Mouse (Mus musculus): ENCODE measurements around the gene Rapgef1. TPM values are rescaled to one million over a fixed set of nuclear protein-coding genes. Genes with fewer than 3 reads are reported as not detected.
"Not testable (repeated sequence)": the region's sequence is repeated elsewhere in the genome, so short reads cannot be mapped to it uniquely, and the experiment has no call there.

The Rapgef1 gene
- polyA plus RNA-seq, 1 experiment from 2014 or later: 17.2 TPM

DNA sequence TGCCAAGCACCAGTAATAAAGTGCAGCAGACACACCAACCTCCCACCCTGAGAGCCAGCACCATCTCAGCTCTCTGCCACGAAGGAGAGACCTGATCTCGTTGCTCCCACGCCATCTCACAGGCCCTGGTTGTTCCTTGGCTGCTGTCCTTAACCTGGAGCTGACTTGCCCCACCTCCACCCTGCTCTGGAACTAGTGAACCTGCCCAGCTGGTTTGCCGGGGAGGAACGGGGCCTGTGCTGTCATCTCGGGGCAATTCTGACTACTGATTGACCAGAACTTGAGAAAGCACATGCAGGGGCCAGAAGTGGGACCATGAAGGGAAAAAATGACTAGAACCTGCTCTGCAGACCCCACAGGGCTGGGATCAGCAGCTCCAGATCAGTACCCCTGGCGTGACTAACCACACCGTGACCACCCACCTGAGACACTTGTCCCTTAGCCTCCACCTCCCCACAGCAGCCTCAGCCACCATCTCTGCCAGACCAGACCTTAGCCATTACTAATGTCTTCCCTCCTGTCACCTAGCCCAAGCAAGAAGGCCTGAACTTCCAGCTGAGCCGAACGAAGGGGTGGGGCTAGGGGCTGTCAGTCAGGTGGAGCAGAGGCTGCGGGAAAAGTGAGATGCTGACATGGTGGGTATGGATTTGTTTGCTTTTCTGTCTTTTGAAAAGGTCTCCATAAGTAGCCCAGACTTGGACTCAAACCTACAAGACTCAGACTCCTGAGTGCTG is 148.6 kb downstream of the Rapgef1 start:
- DNase-seq (ENCODE audit: low spot score): no peak
- H3K9me3 ChIP-seq (replicated peaks): no peaks in the 10 kb centered on the region
- H3K4me3 ChIP-seq: no peak overlapping the region
- H3K27me3 ChIP-seq (ENCODE audit: low read depth, poor library complexity, severe bottlenecking): no peaks in the 10 kb centered on the region
- H3K4me1 ChIP-seq: no peaks in the 10 kb centered on the region
- H3K36me3 ChIP-seq: peaks cover 5% of the 10 kb centered on the region
- WGBS: 69% methylated on average over 11 of the region's 11 CpGs
- no peak overlapping the region for H3K27ac ChIP-seq

DNA sequence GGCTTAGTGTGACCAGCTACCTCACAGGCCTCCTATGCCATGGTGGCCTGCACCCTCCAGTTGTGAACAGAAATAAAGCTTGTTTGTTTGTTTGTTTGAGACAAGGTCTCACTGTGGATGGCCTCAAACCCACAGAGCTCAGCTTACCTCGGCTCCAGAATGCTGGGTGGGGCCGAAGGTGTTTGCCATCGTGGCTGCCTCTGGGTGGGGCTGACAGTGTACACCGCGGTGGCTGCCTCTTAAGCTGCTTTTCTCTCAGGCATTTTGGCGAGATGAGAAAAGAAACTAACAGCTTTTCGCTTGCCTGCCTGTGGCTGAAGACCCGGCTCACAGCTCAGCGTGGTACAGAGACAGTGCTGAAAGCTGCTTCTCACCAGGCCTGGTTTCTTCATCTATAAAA is 149.4 kb downstream of the Rapgef1 start:
- no peak overlapping the region for H3K4me3 ChIP-seq
- H3K36me3 ChIP-seq: peaks cover 13% of the 10 kb centered on the region
- DNase-seq (ENCODE audit: low spot score): no peak
- no peak overlapping the region for H3K27ac ChIP-seq
- no peaks in the 10 kb centered on the region for H3K4me1 ChIP-seq
- H3K9me3 ChIP-seq (replicated peaks): no peaks in the 10 kb centered on the region
- WGBS: 63% methylated on average over 9 of the region's 9 CpGs
- no peaks in the 10 kb centered on the region for H3K27me3 ChIP-seq (ENCODE audit: low read depth, poor library complexity, severe bottlenecking)

DNA sequence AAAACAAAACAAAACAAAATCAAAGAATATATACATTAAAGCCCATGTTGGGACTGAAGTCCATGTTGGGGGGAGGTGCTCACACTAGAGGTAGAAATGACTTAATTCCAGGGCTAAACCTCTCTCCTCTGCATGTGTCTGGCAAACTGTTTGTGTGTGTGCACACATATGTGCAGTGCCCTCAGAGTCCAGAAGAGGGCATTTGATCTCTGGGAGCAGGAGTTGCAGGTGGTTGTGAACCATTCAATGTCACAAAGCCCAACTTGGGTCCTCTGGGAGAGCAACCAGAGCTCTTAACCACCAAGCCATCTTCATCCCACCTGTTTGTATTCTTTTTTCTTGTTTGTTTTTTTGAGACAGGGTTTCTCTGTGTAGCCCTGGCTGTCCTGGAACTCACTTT is 150.6 kb downstream of the Rapgef1 start:
- H3K27ac ChIP-seq: no peak overlapping the region
- H3K4me3 ChIP-seq: no peak overlapping the region
- H3K9me3 ChIP-seq (replicated peaks): no peaks in the 10 kb centered on the region
- DNase-seq (ENCODE audit: low spot score): no peak
- H3K27me3 ChIP-seq (ENCODE audit: low read depth, poor library complexity, severe bottlenecking): no peaks in the 10 kb centered on the region
- no peaks in the 10 kb centered on the region for H3K4me1 ChIP-seq
- peaks cover 22% of the 10 kb centered on the region for H3K36me3 ChIP-seq

DNA sequence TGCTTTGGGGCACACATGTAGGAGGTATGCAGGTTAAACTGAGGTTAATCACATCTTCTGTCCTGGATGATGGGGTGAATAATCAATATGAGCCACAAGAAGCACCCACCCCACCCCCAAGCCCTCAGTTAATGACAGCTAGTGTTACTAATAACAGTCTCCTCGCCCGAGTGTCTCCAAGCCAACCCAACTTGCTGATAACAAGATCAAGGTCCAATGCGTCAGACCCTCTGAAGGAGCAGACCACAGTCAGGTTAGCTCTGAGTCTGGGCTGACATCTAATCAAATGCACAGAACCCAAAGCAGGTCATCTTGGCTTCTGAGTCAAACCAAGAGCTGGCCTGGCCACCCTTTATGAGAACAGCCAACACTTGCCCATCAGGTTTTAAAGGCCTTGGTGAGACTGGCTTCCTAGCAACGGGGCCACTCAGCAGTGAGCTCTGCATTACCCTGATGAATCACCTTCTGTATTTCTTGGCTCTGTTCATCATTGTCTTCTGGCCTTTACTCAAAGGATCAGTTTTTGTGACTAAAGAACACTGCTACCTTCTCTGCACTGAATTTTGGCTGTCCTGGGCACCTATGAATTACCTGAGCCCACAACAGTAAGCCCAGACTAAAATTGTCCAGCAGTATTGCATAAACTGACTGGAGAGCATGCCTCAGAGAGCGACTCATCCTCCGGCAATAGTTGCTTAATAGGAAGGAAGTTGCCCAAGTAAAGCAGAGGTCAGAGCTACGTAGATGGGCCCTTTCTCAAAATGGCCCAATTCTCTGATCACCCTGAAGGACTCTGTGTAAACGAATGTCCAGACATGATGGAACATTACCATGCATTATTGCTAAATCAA is 152.3 kb downstream of the Rapgef1 start:
- Histone ChIP-seq H3K36me3 (peaks cover 37% of the 10 kb centered on the region), H3K4me3 (no peak overlapping the region), H3K4me1 (no peaks in the 10 kb centered on the region), H3K9me3 (replicated peaks) (no peaks in the 10 kb centered on the region), H3K27ac (no peak overlapping the region), H3K27me3 (ENCODE audit: low read depth, poor library complexity, severe bottlenecking) (no peaks in the 10 kb centered on the region)
- 87% methylated on average over 8 of the region's 8 CpGs for WGBS
- DNase-seq (ENCODE audit: low spot score): no peak

DNA sequence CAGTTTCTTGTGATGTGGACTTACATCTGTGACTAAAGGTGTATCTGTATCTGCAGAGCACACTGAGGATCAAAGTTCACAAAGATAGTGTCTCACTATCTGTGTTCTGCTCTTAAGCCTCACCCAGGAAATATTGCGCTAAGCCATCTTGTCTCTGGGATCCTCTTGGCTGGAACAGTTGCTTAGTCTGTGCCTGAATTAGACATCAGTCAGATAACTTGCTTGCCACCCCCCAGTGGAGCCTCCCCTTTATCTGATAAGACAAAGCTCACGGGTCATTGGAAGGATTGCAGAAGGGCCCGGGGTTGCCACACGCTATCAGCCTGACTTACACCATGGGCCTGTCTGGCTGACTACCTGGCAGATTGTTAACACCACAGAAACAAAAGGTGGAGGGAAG is 153.8 kb downstream of the Rapgef1 start:
- WGBS: 88% methylated on average over 4 of the region's 4 CpGs
- Histone ChIP-seq H3K9me3 (replicated peaks) (no peaks in the 10 kb centered on the region), H3K4me1 (no peaks in the 10 kb centered on the region), H3K27ac (no peak overlapping the region), H3K27me3 (ENCODE audit: low read depth, poor library complexity, severe bottlenecking) (no peaks in the 10 kb centered on the region), H3K36me3 (peaks cover 51% of the 10 kb centered on the region), H3K4me3 (no peak overlapping the region)
- no peak for DNase-seq (ENCODE audit: low spot score)

DNA sequence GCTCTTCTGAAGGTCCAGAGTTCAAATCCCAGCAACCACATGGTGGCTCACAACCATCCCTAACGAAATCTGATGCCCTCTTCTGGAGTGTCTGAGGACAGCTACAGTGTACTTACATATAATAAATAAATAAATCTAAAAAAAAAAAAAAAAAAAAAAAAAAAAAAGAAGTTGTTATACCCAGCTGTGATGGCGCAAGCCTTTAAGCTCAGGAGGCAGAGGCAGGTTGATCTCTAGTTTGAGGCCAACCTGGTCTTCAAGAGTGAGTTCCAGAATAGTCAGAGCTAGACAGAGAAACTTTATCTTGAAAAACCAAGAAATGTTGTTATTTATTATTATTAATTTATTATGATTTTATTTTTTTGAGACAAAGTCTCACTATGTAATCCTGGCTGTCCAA is 161.7 kb downstream of the Rapgef1 start:
- not testable (repeated sequence) for H3K27ac ChIP-seq; H3K27me3 ChIP-seq (ENCODE audit: low read depth, poor library complexity, severe bottlenecking); H3K4me1 ChIP-seq; H3K4me3 ChIP-seq; H3K9me3 ChIP-seq (replicated peaks); DNase-seq (ENCODE audit: low spot score)
- peaks cover 99% of the 10 kb centered on the region for H3K36me3 ChIP-seq
- 96% methylated on average over 2 of the region's 2 CpGs for WGBS

DNA sequence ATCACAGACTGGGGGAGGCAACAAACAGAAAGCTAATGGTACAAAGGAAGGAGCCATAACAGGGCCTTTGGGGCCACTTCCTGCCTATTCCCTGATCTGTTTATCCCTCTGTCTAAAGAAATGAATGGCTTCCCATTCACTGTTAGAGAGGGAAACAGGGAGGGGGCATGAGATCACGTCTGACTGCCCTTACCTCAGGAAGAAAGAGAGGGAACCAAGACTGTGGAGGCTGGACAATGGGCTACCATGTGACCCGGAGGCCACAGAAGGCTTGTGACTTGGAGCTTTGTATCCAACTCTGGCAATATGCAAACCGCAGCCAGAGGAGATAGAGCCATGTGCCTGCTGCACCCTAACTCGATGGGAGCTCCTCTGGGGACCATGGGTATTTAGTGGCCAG is 164.8 kb downstream of the Rapgef1 start:
- Histone ChIP-seq H3K27me3 (ENCODE audit: low read depth, poor library complexity, severe bottlenecking) (no peaks in the 10 kb centered on the region), H3K9me3 (replicated peaks) (peaks cover 9% of the 10 kb centered on the region; the same call in 1 of the 2 replicates), H3K4me1 (peaks cover 15% of the 10 kb centered on the region), H3K27ac (no peak overlapping the region), H3K36me3 (peaks cover 72% of the 10 kb centered on the region), H3K4me3 (no peak overlapping the region)
- 87% methylated on average over 4 of the region's 4 CpGs for WGBS
- DNase-seq (ENCODE audit: low spot score): no peak

DNA sequence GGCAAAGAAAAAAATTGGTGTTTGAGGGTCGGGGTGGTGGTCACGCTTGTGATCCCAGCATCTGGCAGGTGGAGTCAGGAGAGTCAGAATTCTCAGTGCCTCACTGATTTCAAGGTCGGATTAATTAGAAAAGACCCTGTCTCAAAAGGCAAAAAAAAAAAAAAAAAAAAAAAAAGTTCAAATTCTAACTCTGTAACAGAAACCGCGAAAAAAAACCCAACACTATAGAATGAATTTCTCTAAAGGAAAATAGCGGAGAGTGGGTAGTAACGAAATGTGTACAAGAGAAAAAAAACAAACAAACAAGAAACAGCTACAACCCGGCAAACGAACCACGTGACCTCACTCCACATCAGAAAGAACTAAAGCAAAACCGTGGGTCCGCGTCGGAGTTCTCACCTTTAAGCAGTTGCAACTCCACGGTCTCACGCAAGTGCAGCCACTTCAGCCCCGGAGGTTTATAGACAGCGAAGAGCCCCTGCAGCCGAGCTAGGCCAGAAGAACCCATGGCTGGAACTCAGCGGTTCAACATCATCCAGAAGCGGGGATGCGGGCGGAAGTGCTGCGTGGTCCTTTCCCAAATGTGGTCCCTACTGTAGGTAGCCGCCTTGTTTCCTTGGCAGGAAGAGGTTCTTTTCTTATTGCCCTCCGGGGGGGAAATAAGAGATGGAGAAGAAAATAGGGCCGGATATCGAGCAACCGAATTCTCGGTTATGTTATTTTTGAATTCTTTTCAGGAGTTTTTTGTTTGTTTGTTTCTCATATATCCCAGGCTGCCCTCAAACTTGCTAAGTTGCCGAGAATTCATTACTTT is 167.8 kb downstream of the Rapgef1 start, which contains the start of gene Coq4:
Gene Coq4, plus strand, starts transcription at position 390 of the 814 bp plus-strand sequence.
- 1% methylated on average over 31 of the region's 31 CpGs for WGBS
- DNase-seq (ENCODE audit: low spot score): peak; percentile 93
- H3K4me3 ChIP-seq: peak within 1 kb of the TSS; percentile 79
- H3K36me3 ChIP-seq: peaks cover 71% of the 10 kb centered on the region
- H3K9me3 ChIP-seq (replicated peaks): 0 out of 2 replicates have a peak, but pooled peaks cover under 1% of the 10 kb centered on the region
- H3K27ac ChIP-seq: peak within 1 kb of the TSS; percentile 83
- peaks cover 15% of the 10 kb centered on the region for H3K4me1 ChIP-seq
- no peaks in the 10 kb centered on the region for H3K27me3 ChIP-seq (ENCODE audit: low read depth, poor library complexity, severe bottlenecking)

DNA sequence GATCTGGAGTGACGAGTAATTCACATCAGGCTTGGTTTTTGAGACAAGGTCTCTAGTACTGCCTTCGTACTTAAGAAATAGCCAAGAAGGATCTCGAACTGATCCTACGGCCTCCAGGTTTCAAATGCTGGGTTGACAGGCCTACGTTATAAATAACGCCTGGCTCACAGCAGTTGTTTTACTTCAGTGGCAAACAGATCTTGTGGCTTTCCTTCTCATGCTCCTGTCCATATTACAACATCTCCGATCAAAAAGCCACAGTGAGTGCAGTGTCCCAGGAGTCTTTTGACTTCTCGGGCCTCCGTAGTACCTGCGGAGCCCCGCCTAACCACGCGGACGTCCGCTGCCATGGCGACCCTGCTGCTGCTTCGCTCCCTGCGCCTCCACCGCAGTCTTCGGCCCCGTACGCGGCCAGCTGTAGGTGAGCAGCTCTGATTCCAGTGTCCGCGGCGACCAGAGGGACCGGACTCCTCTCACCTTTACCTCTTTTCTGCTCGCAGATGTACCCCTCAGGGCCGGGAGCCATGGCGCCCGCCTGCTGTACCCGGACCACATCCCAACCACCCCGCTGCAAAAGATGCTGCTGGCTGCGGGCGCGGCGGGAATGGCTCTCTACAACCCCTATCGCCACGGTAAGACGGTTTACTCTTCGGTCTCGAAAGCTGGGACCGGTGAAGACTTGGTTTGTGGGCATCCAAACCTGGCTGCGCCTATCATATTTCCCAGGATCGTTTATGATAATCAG is 168.6 kb downstream of the Rapgef1 start, which contains the start of gene Trub2:
Gene Trub2, minus strand, starts transcription at position 566 of the 745 bp plus-strand sequence.
- H3K4me3 ChIP-seq: peak within 1 kb of the TSS; percentile 79
- H3K36me3 ChIP-seq: peaks cover 70% of the 10 kb centered on the region
- peaks cover 15% of the 10 kb centered on the region for H3K4me1 ChIP-seq
- H3K9me3 ChIP-seq (replicated peaks): no peaks in the 10 kb centered on the region
- DNase-seq (ENCODE audit: low spot score): peak; percentile 86
- WGBS: under 1% methylated on average over 45 of the region's 45 CpGs
- peak within 1 kb of the TSS; percentile 83 for H3K27ac ChIP-seq
- no peaks in the 10 kb centered on the region for H3K27me3 ChIP-seq (ENCODE audit: low read depth, poor library complexity, severe bottlenecking)

Other genes with a start within 250 kb of the Rapgef1 start
- 0.26 TPM in 1 of 2 replicates, not detected in the other for gene Gm13420, start 132.0 kb downstream of the Rapgef1 start, polyA plus RNA-seq (2016; fragmentation: Nextera tagmentation; extraction: Ambion mirVana)
- 0.68 TPM in 1 of 2 replicates, not detected in the other for gene Gm13547, start 139.6 kb downstream of the Rapgef1 start, polyA plus RNA-seq (2016; fragmentation: Nextera tagmentation; extraction: Ambion mirVana)
- 45.5 and 52.8 TPM in 2 replicates for gene Coq4, start 167.8 kb downstream of the Rapgef1 start, polyA plus RNA-seq (2016; fragmentation: Nextera tagmentation; extraction: Ambion mirVana)
- gene Trub2, start 168.8 kb downstream of the Rapgef1 start, polyA plus RNA-seq (2016; fragmentation: Nextera tagmentation; extraction: Ambion mirVana): 65.7 and 73.8 TPM in 2 replicates
- gene Slc27a4, start 182.9 kb downstream of the Rapgef1 start, polyA plus RNA-seq (2016; fragmentation: Nextera tagmentation; extraction: Ambion mirVana): 8.5 and 9.8 TPM in 2 replicates
- 20.4 and 25.1 TPM in 2 replicates for gene Urm1, start 200.4 kb downstream of the Rapgef1 start, polyA plus RNA-seq (2016; fragmentation: Nextera tagmentation; extraction: Ambion mirVana)
- gene Cercam, start 249.4 kb downstream of the Rapgef1 start, polyA plus RNA-seq (2016; fragmentation: Nextera tagmentation; extraction: Ambion mirVana): 8.9 and 11.4 TPM in 2 replicates